Mouse (Mus musculus) E14TG2a.4 (cell line): ENCODE measurements around the gene Ptpn14.
A peak's percentile ranks its signal among the peaks of the same experiment; 100 is the strongest.

Experiments
- H3K27me3 ChIP-seq: 2 replicates; pipeline ENCODE4 v1.6.1; 2014; ENCODE audit warnings: low read length, control low read depth; ENCODE audit not compliant: insufficient read depth
- H3K36me3 ChIP-seq: 2 replicates; pipeline ENCODE4 v1.6.1; 2014; ENCODE audit warnings: low read length, control low read depth; ENCODE audit not compliant: insufficient read depth
- H3K4me1 ChIP-seq: replicated peaks from 2 replicates; pipeline ENCODE4 v1.6.1; 2014; ENCODE audit warnings: low read depth, low read length, control low read depth
- H3K4me3 ChIP-seq: replicated peaks from 2 replicates; pipeline ENCODE4 v1.5.1; 2014; ENCODE audit warnings: mild to moderate bottlenecking, low read length
- H3K9me3 ChIP-seq: 2 replicates; pipeline ENCODE4 v1.6.1; 2014; ENCODE audit warnings: low read length, control low read depth
- CTCF ChIP-seq: conservative IDR thresholded peaks from 2 replicates; pipeline ENCODE4 v1.5.1; 2014; ENCODE audit warnings: low read length
- NANOG ChIP-seq: IDR thresholded peaks from 2 replicates; pipeline ENCODE4 v1.6.1; 2014; ENCODE audit warnings: borderline replicate concordance, low read length, mixed read lengths
- POU5F1 ChIP-seq: IDR thresholded peaks from 2 replicates; pipeline ENCODE4 v1.6.1; 2014; ENCODE audit warnings: low read length, borderline replicate concordance

Gene Ptpn14

GRCm38 (mm10) chr1:189913093-189913760 lies 185.2 kb downstream of the Ptpn14 start:
- H3K27me3 ChIP-seq, result peaks cover 4% of the 10 kb centered on the region; the same call in 1 of the 2 replicates
- no peak overlapping the region for H3K4me3 ChIP-seq
- 0 out of 2 replicates have a peak, but pooled peaks cover 2% of the 10 kb centered on the region for H3K36me3 ChIP-seq
- TF ChIP-seq POU5F1 (no peak), NANOG (no peak), CTCF (no peak)
- no peaks in the 10 kb centered on the region for H3K9me3 ChIP-seq
- peaks cover 97% of the 10 kb centered on the region for H3K4me1 ChIP-seq

- Histone ChIP-seq H3K4me1 (peaks cover 92% of the 10 kb centered on the region), H3K4me3 (peak overlapping the region; percentile 63), H3K9me3 (no peaks in the 10 kb centered on the region), H3K36me3 (no peaks in the 10 kb centered on the region), H3K27me3 (peaks cover 16% of the 10 kb centered on the region; the same call in 1 of the 2 replicates)
- peak; percentile 83 for TF ChIP-seq NANOG
- TF ChIP-seq CTCF, result no peak
These were observed 188.5 kb downstream of the Ptpn14 start for GRCm38 (mm10) chr1:189916422-189917125.

GRCm38 (mm10) chr1:189917126-189917500 lies 189.0 kb downstream of the Ptpn14 start:
- peak overlapping the region; percentile 63 for H3K4me3 ChIP-seq
- no peaks in the 10 kb centered on the region for H3K36me3 ChIP-seq
- TF ChIP-seq POU5F1 (no peak), CTCF (no peak), NANOG (no peak)
- H3K27me3 ChIP-seq, result peaks cover 16% of the 10 kb centered on the region; the same call in 1 of the 2 replicates
- H3K9me3 ChIP-seq, result no peaks in the 10 kb centered on the region
- H3K4me1 ChIP-seq, result peaks cover 89% of the 10 kb centered on the region

GRCm38 (mm10) chr1:189919756-189920155 lies 191.7 kb downstream of the Ptpn14 start:
- TF ChIP-seq CTCF, result no peak
- no peak for TF ChIP-seq POU5F1
- Histone ChIP-seq H3K9me3 (no peaks in the 10 kb centered on the region), H3K4me1 (peaks cover 87% of the 10 kb centered on the region), H3K27me3 (peaks cover 32% of the 10 kb centered on the region), H3K36me3 (no peaks in the 10 kb centered on the region), H3K4me3 (no peak overlapping the region)

GRCm38 (mm10) chr1:189920701-189921567 lies 192.9 kb downstream of the Ptpn14 start:
- no peak for TF ChIP-seq NANOG
- no peak for TF ChIP-seq POU5F1
- no peak for TF ChIP-seq CTCF
- Histone ChIP-seq H3K36me3 (no peaks in the 10 kb centered on the region), H3K4me1 (peaks cover 80% of the 10 kb centered on the region), H3K9me3 (no peaks in the 10 kb centered on the region), H3K4me3 (peak overlapping the region; percentile 83), H3K27me3 (peaks cover 42% of the 10 kb centered on the region)

- peaks cover 44% of the 10 kb centered on the region for H3K27me3 ChIP-seq
- H3K9me3 ChIP-seq, result no peaks in the 10 kb centered on the region
- peaks cover 75% of the 10 kb centered on the region for H3K4me1 ChIP-seq
- H3K36me3 ChIP-seq, result no peaks in the 10 kb centered on the region
- peak overlapping the region; percentile 83 for H3K4me3 ChIP-seq
- TF ChIP-seq CTCF, result no peak
- no peak for TF ChIP-seq NANOG
- TF ChIP-seq POU5F1, result no peak
These were observed 193.4 kb downstream of the Ptpn14 start for GRCm38 (mm10) chr1:189921568-189921817.

GRCm38 (mm10) chr1:189921818-189922592 lies 193.9 kb downstream of the Ptpn14 start, which contains the start of gene Smyd2:
Gene Smyd2, minus strand, starts transcription at chr1:189922363.
- Histone ChIP-seq H3K4me3 (peak within 1 kb of the TSS; percentile 83), H3K4me1 (peaks cover 70% of the 10 kb centered on the region), H3K9me3 (no peaks in the 10 kb centered on the region), H3K27me3 (peaks cover 47% of the 10 kb centered on the region), H3K36me3 (no peaks in the 10 kb centered on the region)
- TF ChIP-seq NANOG, result no peak
- TF ChIP-seq CTCF, result no peak
- TF ChIP-seq POU5F1, result no peak

GRCm38 (mm10) chr1:189922721-189923120 lies 194.7 kb downstream of the Ptpn14 start:
- peaks cover 47% of the 10 kb centered on the region for H3K27me3 ChIP-seq
- no peaks in the 10 kb centered on the region for H3K36me3 ChIP-seq
- H3K4me1 ChIP-seq, result peaks cover 69% of the 10 kb centered on the region
- no peaks in the 10 kb centered on the region for H3K9me3 ChIP-seq
- TF ChIP-seq POU5F1, result no peak
- no peak for TF ChIP-seq NANOG
- no peak for TF ChIP-seq CTCF
- H3K4me3 ChIP-seq, result peak overlapping the region; percentile 83
